Mouse (Mus musculus): ENCODE results near the gene Dot1l. TPM values are rescaled to one million over a fixed set of nuclear protein-coding genes. Genes with fewer than 3 reads are reported as not detected.
A peak's percentile ranks its signal among the peaks of the same experiment; 100 is the strongest.
"Not testable (repeated sequence)": the region's sequence is repeated elsewhere in the genome, so short reads cannot be mapped to it uniquely, and the experiment has no call there.

Gene Dot1l
- polyA plus RNA-seq, 1 experiment from 2014 or later = 13.6 TPM

GRCm38 (mm10) chr10:80828587-80828986 is 73.6 kb downstream of the Dot1l start:
- not testable (repeated sequence) for H3K27me3 ChIP-seq (replicated peaks; ENCODE audit: control insufficient read depth, insufficient read depth, low read length); DNase-seq (ENCODE audit: low spot score); H3K4me1 ChIP-seq (ENCODE audit: control insufficient read depth, insufficient read depth, low read length); H3K27ac ChIP-seq (ENCODE audit: low read depth, low read length); ATAC-seq; H3K9ac ChIP-seq (ENCODE audit: low read length); H3K9me3 ChIP-seq (replicated peaks; ENCODE audit: control insufficient read depth, low read length)
- H3K4me2 ChIP-seq (ENCODE audit: low read length) = peak overlapping the region; percentile 100
- peak overlapping the region; percentile 74; the same call in 1 of the 2 replicates for H3K4me3 ChIP-seq (ENCODE audit: low read depth, low read length)
- peaks cover 27% of the 10 kb centered on the region for H3K36me3 ChIP-seq (ENCODE audit: control insufficient read depth, insufficient read depth, low read length)
- 89% methylated on average over 7 of the region's 9 CpGs for WGBS

- Histone ChIP-seq H3K36me3 (ENCODE audit: control insufficient read depth, insufficient read depth, low read length) (peaks cover 27% of the 10 kb centered on the region), H3K27me3 (replicated peaks; ENCODE audit: control insufficient read depth, insufficient read depth, low read length) (no peaks in the 10 kb centered on the region), H3K9ac (ENCODE audit: low read length) (no peak overlapping the region), H3K27ac (ENCODE audit: low read depth, low read length) (no peak overlapping the region), H3K4me2 (ENCODE audit: low read length) (no peak overlapping the region), H3K4me3 (ENCODE audit: low read depth, low read length) (no peak overlapping the region), H3K4me1 (ENCODE audit: control insufficient read depth, insufficient read depth, low read length) (peaks cover 5% of the 10 kb centered on the region), H3K9me3 (replicated peaks; ENCODE audit: control insufficient read depth, low read length) (no peaks in the 10 kb centered on the region)
- ATAC-seq (no peak), DNase-seq (ENCODE audit: low spot score) (no peak)
- 70% methylated on average over 1 of the region's 1 CpGs for whole genome bisulfite sequencing
These were observed 74.6 kb downstream of the Dot1l start for GRCm38 (mm10) chr10:80829359-80830278.

GRCm38 (mm10) chr10:80831136-80831535 is 76.1 kb downstream of the Dot1l start:
- DNase-seq (ENCODE audit: low spot score) (peak; percentile 63), ATAC-seq (no peak)
- H3K4me2 ChIP-seq (ENCODE audit: low read length) = no peak overlapping the region
- no peak overlapping the region for H3K27ac ChIP-seq (ENCODE audit: low read depth, low read length)
- H3K4me1 ChIP-seq (ENCODE audit: control insufficient read depth, insufficient read depth, low read length) = peaks cover 5% of the 10 kb centered on the region
- H3K9me3 ChIP-seq (replicated peaks; ENCODE audit: control insufficient read depth, low read length) = no peaks in the 10 kb centered on the region
- peaks cover 27% of the 10 kb centered on the region for H3K36me3 ChIP-seq (ENCODE audit: control insufficient read depth, insufficient read depth, low read length)
- 4% methylated on average over 9 of the region's 9 CpGs for WGBS
- H3K27me3 ChIP-seq (replicated peaks; ENCODE audit: control insufficient read depth, insufficient read depth, low read length) = 0 out of 2 replicates have a peak, but pooled peaks cover 3% of the 10 kb centered on the region
- no peak overlapping the region for H3K9ac ChIP-seq (ENCODE audit: low read length)
- H3K4me3 ChIP-seq (ENCODE audit: low read depth, low read length) = no peak overlapping the region

GRCm38 (mm10) chr10:80832818-80833217 is 77.8 kb downstream of the Dot1l start:
- no peak overlapping the region for H3K4me3 ChIP-seq (ENCODE audit: low read depth, low read length)
- no peak overlapping the region for H3K4me2 ChIP-seq (ENCODE audit: low read length)
- ATAC-seq = no peak
- no peak overlapping the region for H3K27ac ChIP-seq (ENCODE audit: low read depth, low read length)
- WGBS = 59% methylated on average over 7 of the region's 7 CpGs
- H3K4me1 ChIP-seq (ENCODE audit: control insufficient read depth, insufficient read depth, low read length) = peaks cover 2% of the 10 kb centered on the region
- no peak overlapping the region for H3K9ac ChIP-seq (ENCODE audit: low read length)
- H3K27me3 ChIP-seq (replicated peaks; ENCODE audit: control insufficient read depth, insufficient read depth, low read length) = 0 out of 2 replicates have a peak, but pooled peaks cover 3% of the 10 kb centered on the region
- DNase-seq (ENCODE audit: low spot score) = no peak
- H3K9me3 ChIP-seq (replicated peaks; ENCODE audit: control insufficient read depth, low read length) = no peaks in the 10 kb centered on the region
- H3K36me3 ChIP-seq (ENCODE audit: control insufficient read depth, insufficient read depth, low read length) = peaks cover 27% of the 10 kb centered on the region

- H3K9ac ChIP-seq (ENCODE audit: low read length) = no peak overlapping the region
- WGBS = 63% methylated on average over 30 of the region's 30 CpGs
- no peak overlapping the region for H3K4me3 ChIP-seq (ENCODE audit: low read depth, low read length)
- H3K27me3 ChIP-seq (replicated peaks; ENCODE audit: control insufficient read depth, insufficient read depth, low read length) = 0 out of 2 replicates have a peak, but pooled peaks cover 3% of the 10 kb centered on the region
- no peak for DNase-seq (ENCODE audit: low spot score)
- H3K27ac ChIP-seq (ENCODE audit: low read depth, low read length) = no peak overlapping the region
- no peaks in the 10 kb centered on the region for H3K9me3 ChIP-seq (replicated peaks; ENCODE audit: control insufficient read depth, low read length)
- H3K4me1 ChIP-seq (ENCODE audit: control insufficient read depth, insufficient read depth, low read length) = no peaks in the 10 kb centered on the region
- H3K4me2 ChIP-seq (ENCODE audit: low read length) = no peak overlapping the region
- H3K36me3 ChIP-seq (ENCODE audit: control insufficient read depth, insufficient read depth, low read length) = peaks cover 6% of the 10 kb centered on the region
- ATAC-seq = no peak
These were observed 80.6 kb downstream of the Dot1l start for GRCm38 (mm10) chr10:80835617-80836016.

GRCm38 (mm10) chr10:80836949-80837379 is 82.0 kb downstream of the Dot1l start:
- no peak for DNase-seq (ENCODE audit: low spot score)
- 52% methylated on average over 7 of the region's 7 CpGs for WGBS
- H3K4me3 ChIP-seq (ENCODE audit: low read depth, low read length) = no peak overlapping the region
- no peak overlapping the region for H3K4me2 ChIP-seq (ENCODE audit: low read length)
- no peaks in the 10 kb centered on the region for H3K9me3 ChIP-seq (replicated peaks; ENCODE audit: control insufficient read depth, low read length)
- no peaks in the 10 kb centered on the region for H3K4me1 ChIP-seq (ENCODE audit: control insufficient read depth, insufficient read depth, low read length)
- H3K27ac ChIP-seq (ENCODE audit: low read depth, low read length) = no peak overlapping the region
- ATAC-seq = peak; percentile 34; the same call in 1 of the 2 replicates
- H3K9ac ChIP-seq (ENCODE audit: low read length) = no peak overlapping the region
- H3K27me3 ChIP-seq (replicated peaks; ENCODE audit: control insufficient read depth, insufficient read depth, low read length) = 0 out of 2 replicates have a peak, but pooled peaks cover 3% of the 10 kb centered on the region
- no peaks in the 10 kb centered on the region for H3K36me3 ChIP-seq (ENCODE audit: control insufficient read depth, insufficient read depth, low read length)

GRCm38 (mm10) chr10:80837827-80838226 is 82.8 kb downstream of the Dot1l start:
- Histone ChIP-seq H3K9ac (ENCODE audit: low read length) (no peak overlapping the region), H3K4me1 (ENCODE audit: control insufficient read depth, insufficient read depth, low read length) (no peaks in the 10 kb centered on the region), H3K4me3 (ENCODE audit: low read depth, low read length) (no peak overlapping the region), H3K36me3 (ENCODE audit: control insufficient read depth, insufficient read depth, low read length) (no peaks in the 10 kb centered on the region), H3K27me3 (replicated peaks; ENCODE audit: control insufficient read depth, insufficient read depth, low read length) (peaks cover 5% of the 10 kb centered on the region; the same call in 1 of the 2 replicates), H3K4me2 (ENCODE audit: low read length) (no peak overlapping the region), H3K9me3 (replicated peaks; ENCODE audit: control insufficient read depth, low read length) (no peaks in the 10 kb centered on the region), H3K27ac (ENCODE audit: low read depth, low read length) (no peak overlapping the region)
- no peak for ATAC-seq
- 22% methylated on average over 2 of the region's 2 CpGs for WGBS
- no peak for DNase-seq (ENCODE audit: low spot score)

GRCm38 (mm10) chr10:80838346-80838912 is 83.4 kb downstream of the Dot1l start:
- 0 out of 2 replicates have a peak, but pooled peaks cover under 1% of the 10 kb centered on the region for H3K4me1 ChIP-seq (ENCODE audit: control insufficient read depth, insufficient read depth, low read length)
- H3K9me3 ChIP-seq (replicated peaks; ENCODE audit: control insufficient read depth, low read length) = no peaks in the 10 kb centered on the region
- no peak overlapping the region for H3K9ac ChIP-seq (ENCODE audit: low read length)
- H3K4me2 ChIP-seq (ENCODE audit: low read length) = no peak overlapping the region
- H3K4me3 ChIP-seq (ENCODE audit: low read depth, low read length) = no peak overlapping the region
- no peak for ATAC-seq
- DNase-seq (ENCODE audit: low spot score) = no peak
- peaks cover 10% of the 10 kb centered on the region for H3K27me3 ChIP-seq (replicated peaks; ENCODE audit: control insufficient read depth, insufficient read depth, low read length)
- no peaks in the 10 kb centered on the region for H3K36me3 ChIP-seq (ENCODE audit: control insufficient read depth, insufficient read depth, low read length)
- WGBS = 72% methylated on average over 2 of the region's 2 CpGs
- no peak overlapping the region for H3K27ac ChIP-seq (ENCODE audit: low read depth, low read length)
